Mouse (Mus musculus) retina, adult 2 months (tissue): ENCODE results near the gene Gskip.

ENCODE experiments used
- DNase-seq: peaks from one replicate; pipeline ENCODE4 v3.0.0-alpha.2; 2012; ENCODE audit warnings: low read depth, low spot score

The Gskip gene

GRCm38 (mm10) chr12:105721452-105722132 is 37.0 kb downstream of the Gskip start:
- DNase-seq: no peak

- peak; percentile 32 for DNase-seq
These were observed 38.0 kb downstream of the Gskip start for GRCm38 (mm10) chr12:105722657-105723056.

GRCm38 (mm10) chr12:105724616-105725015 is 40.0 kb downstream of the Gskip start:
- DNase-seq: no peak

- DNase-seq: no peak
These were observed 41.1 kb downstream of the Gskip start for GRCm38 (mm10) chr12:105725736-105726135.

- no peak for DNase-seq
These were observed 42.6 kb downstream of the Gskip start for GRCm38 (mm10) chr12:105727268-105727667.

GRCm38 (mm10) chr12:105727964-105728363 is 43.3 kb downstream of the Gskip start:
- DNase-seq: peak; percentile 9

GRCm38 (mm10) chr12:105730851-105731460 is 46.3 kb downstream of the Gskip start:
- DNase-seq: no peak

- no peak for DNase-seq
These were observed 48.9 kb downstream of the Gskip start for GRCm38 (mm10) chr12:105733370-105734159.

GRCm38 (mm10) chr12:105735226-105735888 is 50.7 kb downstream of the Gskip start:
- DNase-seq: no peak

GRCm38 (mm10) chr12:105735889-105736251 is 51.2 kb downstream of the Gskip start:
- no peak for DNase-seq

GRCm38 (mm10) chr12:105738316-105739096 is 53.9 kb downstream of the Gskip start:
- no peak for DNase-seq

- DNase-seq: no peak
These were observed 55.0 kb downstream of the Gskip start for GRCm38 (mm10) chr12:105739656-105740055.

- DNase-seq: no peak
These were observed 63.5 kb downstream of the Gskip start for GRCm38 (mm10) chr12:105748114-105748513.
